Mouse (Mus musculus) ES-E14 (cell line): Measurements from ENCODE around the gene Nono.

Source experiments
- MAFK ChIP-seq: IDR thresholded peaks from 2 replicates; pipeline ENCODE4 v1.6.1; 2014; ENCODE audit warnings: mild to moderate bottlenecking, low read depth, low read length, inconsistent platforms; ENCODE audit not compliant: insufficient read depth
- ZC3H11A ChIP-seq: IDR thresholded peaks from 2 replicates; pipeline ENCODE4 v1.6.1; 2012; ENCODE audit warnings: low read depth, mild to moderate bottlenecking, inconsistent platforms, low read length, borderline replicate concordance
- ZNF384 ChIP-seq: IDR thresholded peaks from 2 replicates; pipeline ENCODE4 v1.6.1; 2012; ENCODE audit warnings: low read depth, low read length, inconsistent platforms

DNA sequence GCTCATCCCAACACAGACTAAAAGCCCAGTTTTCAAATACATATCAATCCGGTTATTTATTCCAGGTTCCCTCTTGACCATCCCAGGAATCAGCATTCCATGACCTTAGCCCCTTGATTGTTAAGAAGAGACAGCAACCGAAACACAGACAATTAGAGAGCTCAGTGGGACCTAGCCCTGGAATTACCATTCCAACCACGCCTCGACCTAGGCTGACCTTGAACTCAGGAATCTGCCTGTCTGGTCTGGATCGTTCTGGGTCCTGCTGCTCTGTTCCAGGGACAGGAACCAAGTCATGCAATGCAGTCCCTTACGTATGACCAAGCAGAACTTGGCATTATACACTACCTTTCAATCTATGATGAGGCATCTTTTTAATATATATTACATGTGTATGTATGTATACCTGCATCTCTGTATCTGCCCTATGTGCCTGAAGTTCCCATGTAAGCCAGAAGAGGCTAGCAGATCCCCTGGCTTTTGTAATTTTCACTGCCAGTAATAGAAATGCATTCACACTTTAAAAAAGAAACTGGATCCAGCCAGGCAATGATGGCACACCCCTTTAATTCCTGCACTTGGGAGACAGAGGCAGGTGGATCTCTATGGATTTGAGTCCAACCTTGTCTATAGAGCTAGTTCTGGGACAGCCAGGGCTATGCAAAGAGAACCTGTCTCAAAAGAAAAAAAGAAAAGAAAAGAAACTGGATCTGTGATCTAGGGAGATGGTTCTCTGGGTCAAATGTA lies 52.7 kb downstream of the Nono start:
- TF ChIP-seq ZC3H11A (no peak), ZNF384 (no peak), MAFK (peak; percentile 72)
